Mouse (Mus musculus) C2C12 (cell line): ENCODE results near the gene Tmcc3.

ENCODE experiments used
- CEBPB ChIP-seq: IDR thresholded peaks from one replicate; pipeline ENCODE4 v1.6.1; 2011; ENCODE audit warnings: low read depth, mild to moderate bottlenecking, control low read depth, moderate library complexity
- CTCF ChIP-seq: IDR thresholded peaks from one replicate; pipeline ENCODE4 v1.5.1; 2011; ENCODE audit not compliant: control insufficient read depth, insufficient read depth, insufficient read length
- FOSL1 ChIP-seq: IDR thresholded peaks from one replicate; pipeline ENCODE4 v1.8.0; 2011; ENCODE audit warnings: mild to moderate bottlenecking, low read length; ENCODE audit not compliant: poor library complexity, insufficient read depth, severe bottlenecking
- MAX ChIP-seq: IDR thresholded peaks from one replicate; pipeline ENCODE4 v1.6.1; 2011; ENCODE audit warnings: mild to moderate bottlenecking, control low read depth
- MYOD1 ChIP-seq: IDR thresholded peaks from one replicate; pipeline ENCODE4 v1.6.1; 2011; ENCODE audit warnings: low read depth; ENCODE audit not compliant: control insufficient read depth, insufficient read length
- MYOG ChIP-seq: IDR thresholded peaks from one replicate; pipeline ENCODE4 v1.6.1; 2011; ENCODE audit not compliant: control insufficient read depth, insufficient read length; ENCODE audit errors: extremely low read depth
- USF1 ChIP-seq: IDR thresholded peaks from one replicate; pipeline ENCODE4 v1.6.1; 2011; ENCODE audit warnings: low read depth, mild to moderate bottlenecking, control low read depth, moderate library complexity

GRCm38 (mm10) chr10:94426921-94427270 is 115.1 kb downstream of the Tmcc3 start:
- TF ChIP-seq USF1, result no peak
- no peak for TF ChIP-seq CTCF
- no peak for TF ChIP-seq CEBPB
- no peak for TF ChIP-seq MYOD1
- TF ChIP-seq MAX, result no peak
- no peak for TF ChIP-seq MYOG
- TF ChIP-seq FOSL1, result no peak
